Mouse (Mus musculus): ENCODE measurements around the gene Msh3.
A peak's percentile ranks its signal among the peaks of the same experiment; 100 is the strongest.

Gene Msh3

DNA sequence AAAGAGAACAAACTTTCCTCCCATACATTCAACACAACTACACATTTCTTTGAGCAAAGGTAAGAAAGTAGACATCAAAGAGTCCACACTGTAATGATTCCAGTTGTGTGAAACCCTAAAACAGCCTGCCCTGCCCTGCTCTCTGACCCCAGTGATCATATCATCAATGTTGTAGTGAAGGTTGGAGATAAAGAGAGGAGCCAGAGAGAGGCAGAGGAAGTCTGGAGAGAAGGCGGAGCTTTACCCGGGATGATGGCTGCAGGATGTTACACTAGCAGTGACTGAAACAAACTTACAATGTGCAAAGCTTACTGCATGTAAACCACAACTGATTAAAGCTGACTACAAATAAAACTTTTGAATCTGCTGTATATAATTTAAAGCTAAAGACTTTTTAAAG is 26.8 kb downstream of the Msh3 start:
- no peak for DNase-seq

DNA sequence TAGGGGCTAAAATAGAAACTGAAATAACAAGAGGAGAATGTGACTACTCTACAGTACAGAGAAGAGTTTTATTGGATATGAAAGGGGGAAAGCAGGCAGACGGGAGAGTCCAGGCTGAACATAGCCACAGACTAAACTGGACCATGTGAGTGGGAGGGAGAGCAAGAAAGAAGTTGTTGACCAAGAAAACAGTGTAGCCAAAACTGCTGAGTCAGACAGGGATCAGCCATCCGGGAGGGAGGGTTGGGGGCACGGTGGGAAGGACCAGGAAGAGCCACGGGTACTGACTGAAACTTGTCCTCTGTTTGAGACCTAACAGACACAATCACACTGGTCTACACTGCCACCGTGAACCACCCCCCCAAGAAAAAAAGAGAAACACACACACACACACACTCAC is 28.8 kb downstream of the Msh3 start:
- no peak for DNase-seq

DNA sequence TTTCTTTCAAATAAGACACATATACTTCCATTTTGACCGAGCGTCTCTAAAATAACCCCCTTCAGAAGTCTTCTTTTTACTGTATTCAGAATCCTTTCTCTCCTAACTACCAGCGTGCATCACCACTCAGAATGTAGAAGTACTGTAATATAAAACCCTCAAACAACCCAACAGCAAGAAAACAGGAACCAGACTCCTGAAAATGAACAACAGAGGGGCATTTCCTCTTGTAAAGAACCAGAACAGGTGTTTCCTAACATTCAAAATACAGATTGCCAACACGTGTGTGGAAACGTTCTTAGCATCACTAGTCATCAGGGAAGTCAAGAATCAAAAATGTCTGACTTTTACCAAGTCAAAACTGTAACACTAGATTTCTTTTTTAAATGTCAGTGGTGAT is 34.0 kb downstream of the Msh3 start:
- no peak for DNase-seq

DNA sequence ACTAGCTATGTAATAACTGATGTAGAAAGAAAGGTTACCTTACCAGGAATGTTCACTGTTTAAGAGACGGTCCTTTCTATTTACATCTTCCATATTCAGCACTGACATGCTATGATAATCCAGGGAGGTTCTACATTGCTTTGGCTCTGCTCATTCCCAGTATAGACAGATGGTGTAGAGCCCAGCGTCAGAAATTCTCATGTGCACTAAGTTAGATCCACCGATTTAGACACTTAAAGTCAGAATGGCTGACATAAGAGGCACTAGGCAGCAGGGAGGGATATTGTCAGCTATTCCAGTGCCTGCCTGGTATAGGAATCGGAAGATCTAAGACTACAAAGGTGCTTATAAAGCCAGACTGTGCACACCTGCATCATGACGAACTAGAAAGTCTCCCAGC is 40.2 kb downstream of the Msh3 start:
- DNase-seq: no peak

DNA sequence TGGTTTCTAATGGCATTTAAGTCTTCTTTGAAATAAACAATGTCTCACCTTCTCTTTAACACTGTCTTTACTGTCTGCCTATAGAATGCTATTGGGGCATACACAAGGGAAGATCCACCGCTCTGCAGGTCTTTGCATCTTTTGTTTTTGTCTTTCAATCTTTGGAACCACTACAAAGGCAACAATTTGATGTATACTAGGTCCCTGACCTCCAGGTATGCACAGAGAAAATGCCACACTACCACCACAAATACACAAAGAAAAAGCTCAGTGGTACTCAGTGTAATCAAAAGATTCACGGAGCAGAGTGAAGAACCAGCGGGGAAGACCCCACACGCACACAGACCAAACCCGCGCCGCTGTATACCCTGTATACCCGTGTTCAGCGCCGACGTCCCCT is 49.1 kb downstream of the Msh3 start, which contains the start of gene Gm20379:
Gene Gm20379 (plus strand): TSS at position 301 of the 400 bp plus-strand sequence.
- no peak for DNase-seq

DNA sequence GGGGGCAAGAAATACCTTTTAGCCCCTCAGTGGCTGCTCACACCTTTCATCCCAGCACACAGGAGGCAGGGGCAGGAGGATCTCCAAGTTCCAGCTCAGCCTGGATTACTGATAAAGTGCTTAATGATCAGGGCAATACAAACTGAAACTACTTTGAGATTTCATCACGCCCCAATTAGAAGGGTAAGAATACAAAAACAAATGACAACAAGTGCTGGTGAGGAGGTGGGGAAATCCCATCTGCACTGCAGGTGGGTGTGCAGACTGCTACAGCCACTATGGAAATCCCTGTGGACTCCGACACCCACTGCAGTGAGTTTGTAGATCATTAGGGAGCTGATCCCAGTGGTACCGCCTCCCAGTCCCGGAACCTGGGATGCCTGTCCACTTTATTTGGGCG is 50.5 kb downstream of the Msh3 start:
- no peak for DNase-seq

DNA sequence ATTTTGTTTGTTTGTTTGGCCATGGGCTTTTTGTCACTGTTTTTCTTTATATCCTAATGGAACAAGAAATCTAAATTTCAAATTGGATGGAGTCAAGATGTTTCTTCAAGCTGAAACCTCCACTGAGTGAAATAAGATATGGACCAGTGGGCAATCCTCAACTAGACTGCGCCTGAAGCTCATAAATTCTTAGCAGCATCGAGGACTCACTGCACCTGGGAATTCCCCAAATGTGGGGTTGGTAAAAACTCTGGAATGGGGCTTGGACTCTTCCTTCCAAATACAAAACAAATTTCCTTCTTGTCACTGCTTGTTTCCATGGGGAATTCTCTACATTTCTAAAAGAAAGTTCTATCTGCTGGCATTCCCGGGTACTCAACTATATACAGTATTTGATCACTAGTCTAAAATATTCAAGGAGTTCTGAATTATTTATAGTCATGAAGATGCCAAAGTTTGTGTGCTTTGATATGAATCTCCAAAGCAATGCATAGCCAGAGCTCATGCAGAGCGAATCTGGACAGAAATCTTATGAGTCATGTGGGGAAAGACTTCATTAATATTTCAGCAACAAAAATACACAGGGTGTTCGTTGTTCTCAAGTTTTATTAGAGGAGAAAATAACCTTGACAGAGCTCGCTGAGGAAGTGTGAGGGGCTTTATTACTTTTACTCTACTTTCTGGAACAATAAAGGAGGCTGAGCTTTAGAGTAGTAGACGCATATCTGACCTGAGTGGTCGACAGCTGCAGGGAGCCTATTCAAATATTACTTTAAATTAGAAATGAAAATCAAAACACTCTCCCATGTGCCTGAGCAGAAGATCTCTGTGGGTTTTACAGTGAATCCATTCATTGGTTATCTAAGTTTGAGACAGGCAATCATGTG is 51.5 kb downstream of the Msh3 start:
- DNase-seq: no peak

DNA sequence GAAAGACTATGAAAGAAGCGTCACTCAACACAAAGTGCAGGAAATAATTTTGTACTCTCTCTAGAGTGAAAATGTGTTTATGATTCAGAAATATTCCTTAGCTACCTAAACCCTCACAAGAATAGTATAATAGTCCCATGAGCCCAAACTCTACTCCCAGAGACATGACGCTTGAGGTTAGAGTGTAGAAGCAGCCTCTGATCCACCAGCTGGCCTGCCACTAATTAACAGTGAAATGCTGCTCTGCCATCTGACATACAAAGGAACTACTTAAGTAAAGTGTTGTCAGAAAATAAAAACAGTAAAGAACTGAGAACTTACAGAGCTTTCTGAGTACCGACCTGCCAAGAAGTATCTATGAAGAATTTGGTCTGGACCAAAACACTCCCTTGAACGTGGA is 52.3 kb downstream of the Msh3 start:
- no peak for DNase-seq

DNA sequence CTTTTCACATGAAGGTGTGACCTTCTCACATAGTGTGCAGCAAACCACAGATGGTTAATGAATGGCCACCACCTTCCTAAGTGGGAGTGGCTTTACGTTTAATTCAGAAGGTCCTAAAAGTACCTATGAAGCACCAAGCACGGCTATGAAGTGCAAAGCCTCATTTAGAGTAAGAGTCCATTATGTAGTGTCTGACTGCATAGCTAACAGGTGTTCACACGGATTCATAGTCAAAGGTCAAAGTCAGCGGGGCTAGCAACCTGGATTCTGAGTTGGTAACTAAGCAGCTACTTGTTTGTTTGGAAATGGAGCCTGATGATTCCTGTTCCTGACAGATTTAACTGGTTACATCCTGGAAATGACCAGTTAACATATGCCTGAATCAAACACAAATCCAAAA is 53.0 kb downstream of the Msh3 start:
- no peak for DNase-seq

DNA sequence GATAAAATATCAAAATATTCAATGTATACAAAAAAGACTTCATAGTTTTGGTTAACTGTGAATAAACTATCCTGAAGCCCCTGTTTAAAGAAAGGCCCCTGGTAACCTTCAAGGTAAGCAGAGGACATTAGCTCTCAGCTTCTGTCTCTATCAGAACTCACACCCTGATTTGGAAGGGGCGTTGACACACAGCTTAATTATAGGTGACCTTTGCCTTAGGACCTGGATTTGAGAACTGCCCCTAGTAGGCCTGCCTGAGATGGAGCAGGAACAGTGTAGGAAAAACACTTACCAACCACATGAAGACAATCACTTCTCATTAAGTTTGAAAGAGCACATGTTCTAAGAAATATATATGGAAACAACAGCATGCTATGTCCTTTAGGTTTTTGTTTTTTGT is 55.3 kb downstream of the Msh3 start:
- no peak for DNase-seq

DNA sequence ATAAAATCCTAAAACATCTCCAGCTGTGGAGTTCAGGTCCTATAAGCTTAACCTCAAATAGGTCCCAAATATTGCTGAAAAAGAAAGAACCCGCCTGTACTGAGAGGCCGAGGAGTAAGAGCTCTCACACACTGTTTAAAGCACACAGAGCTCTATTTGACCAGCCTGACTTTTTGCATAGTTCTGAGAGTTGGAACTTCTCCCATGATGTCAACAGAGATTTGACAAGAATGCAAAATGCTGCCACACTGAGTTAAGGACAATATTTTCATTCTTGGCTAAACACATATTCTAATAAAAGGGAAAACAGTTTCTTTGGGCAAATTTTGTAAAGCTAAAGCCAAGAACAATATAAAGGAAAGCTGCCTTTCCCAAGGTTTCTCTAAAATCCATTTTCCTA is 57.8 kb downstream of the Msh3 start:
- DNase-seq: no peak

DNA sequence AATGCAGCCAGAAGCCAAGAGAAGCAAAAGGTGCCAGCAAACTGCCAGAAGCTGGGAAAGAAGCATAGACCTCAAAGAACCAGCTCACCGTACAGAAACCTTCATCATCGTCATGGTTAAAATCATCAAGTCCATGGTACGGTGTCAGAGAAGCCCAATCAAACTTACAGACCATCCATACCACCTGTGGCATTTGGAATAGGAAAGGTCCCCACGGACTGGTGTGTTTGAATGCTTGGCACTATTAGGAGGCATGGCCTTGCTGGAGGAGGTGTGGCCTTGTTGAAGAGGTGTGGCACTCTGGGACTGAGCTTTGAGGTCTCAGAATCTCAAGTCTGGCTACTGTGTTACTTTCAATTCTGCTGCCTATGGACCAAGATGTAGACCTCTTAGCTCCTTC is 58.3 kb downstream of the Msh3 start:
- no peak for DNase-seq

DNA sequence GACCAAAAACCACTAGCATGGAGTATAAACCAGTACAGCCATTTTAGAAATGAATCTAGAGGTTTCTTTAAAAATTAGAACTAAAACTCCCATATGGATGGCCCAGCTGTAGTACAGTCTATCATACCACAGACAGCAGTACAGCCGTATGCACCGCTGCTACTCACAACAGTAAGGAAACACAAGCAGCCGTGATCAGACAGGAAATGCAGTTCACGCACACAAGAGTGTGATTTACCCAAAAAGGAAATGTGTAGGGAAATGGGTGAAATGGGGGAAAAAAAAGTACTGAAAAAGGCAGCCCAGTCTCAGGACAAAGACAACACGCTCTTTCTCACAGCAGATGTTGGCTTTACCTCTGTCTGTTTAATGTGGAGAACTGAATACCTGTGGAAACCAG is 60.9 kb downstream of the Msh3 start:
- no peak for DNase-seq

DNA sequence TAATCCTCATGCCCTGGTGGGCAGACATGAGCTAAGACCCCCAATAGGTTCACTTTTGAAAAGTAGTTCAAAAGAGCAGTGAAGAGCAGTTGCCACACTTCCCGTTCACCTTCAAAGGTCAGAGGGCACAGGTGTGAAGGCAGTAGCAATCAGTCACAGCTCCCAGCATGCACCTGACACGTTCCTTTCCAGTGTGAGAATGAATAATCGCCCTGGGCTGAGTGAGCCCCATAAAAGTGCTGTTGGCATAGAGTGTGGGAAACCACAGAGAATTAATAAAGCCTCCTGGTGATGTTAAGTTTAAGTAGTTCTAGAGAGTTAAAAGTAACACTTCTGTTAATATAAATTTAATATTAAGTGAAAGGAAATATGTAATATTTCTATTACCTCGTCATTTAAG is 63.2 kb downstream of the Msh3 start:
- peak; percentile 63 for DNase-seq

DNA sequence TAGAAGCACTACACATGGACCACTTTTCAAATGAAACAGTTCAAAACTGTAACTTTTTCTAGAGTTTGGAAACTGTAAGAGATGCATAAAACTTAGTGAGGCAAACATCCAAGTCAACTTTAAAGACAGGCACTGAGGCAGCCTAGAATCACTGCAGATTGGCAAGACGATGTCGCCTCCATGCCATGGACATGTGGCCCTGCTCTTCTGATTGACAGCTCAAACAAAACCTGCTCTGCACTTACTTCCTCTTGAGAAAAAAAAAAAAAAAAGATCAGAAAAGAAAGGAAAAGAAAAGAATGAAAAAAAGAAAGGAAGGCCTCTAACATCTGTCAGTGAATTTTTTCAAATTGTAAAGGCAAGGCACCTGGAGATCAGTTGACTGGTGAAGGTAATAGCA is 77.8 kb downstream of the Msh3 start:
- DNase-seq: no peak

DNA sequence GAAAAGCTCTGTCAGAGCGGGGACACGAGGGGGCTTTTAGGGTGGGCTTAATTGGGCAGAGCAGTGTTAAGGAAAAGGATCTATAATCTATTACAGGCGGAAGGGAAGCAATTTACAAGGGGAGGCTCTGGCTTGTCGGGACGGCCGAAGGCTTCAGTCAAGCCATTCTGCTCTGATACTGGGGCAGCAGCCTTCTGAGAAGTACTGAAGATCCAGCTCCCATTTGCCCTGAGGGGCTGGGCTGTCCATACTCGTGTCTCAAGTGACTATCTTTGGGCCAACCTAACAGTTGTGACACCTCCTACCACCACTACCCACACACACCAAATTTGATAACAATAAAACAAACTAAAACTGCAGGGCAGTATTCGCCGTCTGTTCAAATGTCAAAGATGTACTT is 79.5 kb downstream of the Msh3 start:
- DNase-seq: no peak

DNA sequence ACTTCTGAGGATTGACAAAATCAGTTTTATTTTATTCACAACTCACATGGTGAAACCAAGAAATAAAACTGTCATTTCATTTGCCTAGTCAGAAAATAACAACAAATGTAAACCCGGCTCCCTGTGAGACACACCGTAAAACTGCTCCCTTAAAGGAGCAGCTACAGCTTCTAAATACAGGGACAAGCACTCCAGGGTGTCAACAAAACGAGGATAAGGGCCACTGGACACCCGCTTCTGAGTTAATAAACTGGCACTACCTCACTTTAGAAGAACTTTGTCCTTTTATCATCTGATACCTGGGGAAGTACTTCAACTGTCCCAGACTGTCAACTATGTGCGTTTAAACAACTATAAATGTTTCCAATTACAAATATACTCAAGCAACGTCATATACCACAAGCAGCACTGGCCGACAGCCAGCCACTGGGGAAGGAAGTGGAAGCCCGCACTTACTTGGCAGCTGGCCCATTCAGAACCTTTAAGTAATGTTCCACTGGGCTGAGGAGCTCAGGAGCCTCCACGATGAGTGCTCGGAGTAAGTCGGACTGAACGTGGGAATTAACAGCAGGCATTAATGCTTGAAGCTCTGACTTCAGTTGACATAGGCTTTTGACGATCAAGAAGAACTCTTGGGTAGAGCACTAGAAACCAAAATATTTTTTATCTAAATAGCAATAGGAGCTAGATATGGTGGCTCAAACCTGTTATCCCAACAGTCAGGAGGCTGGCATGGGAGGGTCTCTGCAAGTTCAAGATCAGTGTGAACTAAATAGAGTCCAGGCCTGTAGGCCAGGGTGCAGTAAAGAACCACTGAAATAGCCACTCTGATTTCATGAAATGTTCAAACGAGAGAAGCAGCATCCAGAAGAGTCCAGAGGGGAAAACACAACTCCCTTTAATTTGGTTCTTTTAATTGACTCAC is 80.3 kb downstream of the Msh3 start:
- DNase-seq: peak; percentile 69

DNA sequence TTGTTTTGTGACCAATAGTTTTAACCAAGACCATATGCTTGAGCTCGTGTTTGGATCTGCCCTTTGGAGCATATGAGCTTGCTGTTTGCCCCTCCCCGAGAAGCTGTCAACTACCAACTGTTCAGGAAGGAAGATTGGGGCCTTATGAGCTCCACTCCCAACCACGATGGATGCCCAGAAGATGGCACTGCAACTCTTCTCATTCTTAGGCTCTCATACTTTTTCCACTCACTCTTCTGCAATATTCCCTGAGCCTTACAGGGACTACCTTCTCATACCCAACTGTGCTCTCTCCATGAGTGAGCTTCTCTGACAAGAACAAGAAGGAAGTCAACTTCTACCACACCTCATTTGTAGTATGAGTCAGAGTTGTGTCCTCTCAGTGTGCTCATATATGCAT is 87.7 kb downstream of the Msh3 start:
- no peak for DNase-seq

DNA sequence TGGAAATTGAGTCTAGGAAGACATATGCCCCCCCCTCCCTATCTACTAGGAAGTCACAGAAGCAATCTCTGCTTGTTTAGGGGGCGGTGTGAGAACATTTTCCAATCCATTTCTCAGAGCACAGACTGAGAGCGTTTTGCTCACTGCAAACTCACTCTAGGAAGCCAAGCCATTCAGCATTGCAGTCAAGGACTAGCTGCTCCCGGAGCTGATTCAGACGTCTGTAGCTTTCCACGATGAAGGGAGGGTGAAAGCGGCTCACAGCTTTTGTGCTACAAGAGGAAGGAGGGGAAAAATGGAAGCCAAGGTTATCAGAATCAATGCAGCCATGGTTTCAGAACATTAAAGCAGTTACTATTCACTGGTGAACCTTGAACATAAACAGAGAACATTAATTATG is 91.2 kb downstream of the Msh3 start:
- DNase-seq: no peak

DNA sequence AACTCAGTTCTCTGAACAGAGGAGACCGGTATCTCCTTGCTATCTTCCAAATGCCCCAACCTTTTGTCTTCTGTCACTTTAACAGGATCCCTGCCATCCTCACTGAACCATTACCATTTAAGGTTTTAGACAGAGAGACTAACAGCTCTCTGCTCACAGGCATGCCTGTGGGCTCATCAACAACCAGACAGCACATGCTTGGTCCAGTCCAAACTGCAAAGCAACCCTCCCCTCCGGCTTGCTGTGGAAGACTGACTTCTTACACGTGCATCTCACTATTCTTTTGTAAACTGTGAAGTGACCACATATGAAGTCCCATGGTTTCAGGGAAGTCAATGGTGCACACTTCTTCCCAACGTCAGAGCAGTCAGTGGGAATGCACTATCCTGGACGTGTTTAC is 93.5 kb downstream of the Msh3 start:
- DNase-seq: no peak

DNA sequence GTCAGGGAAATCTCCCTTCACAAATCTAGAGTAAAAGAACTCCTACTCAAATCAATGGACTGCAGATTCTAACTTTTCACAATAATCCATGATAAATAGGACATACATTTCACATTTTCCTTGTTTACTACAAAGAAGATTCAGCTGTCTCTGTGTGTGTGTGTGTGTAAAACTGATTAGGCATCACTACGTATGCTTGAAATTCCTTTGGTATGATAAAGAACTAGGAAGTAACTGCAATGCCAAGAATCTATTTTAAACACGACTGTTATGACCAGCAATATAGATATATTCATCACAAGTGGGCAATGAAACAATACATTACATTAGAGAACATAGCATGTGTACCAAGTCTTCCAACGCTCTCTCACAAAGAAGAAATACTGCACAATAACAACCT is 99.3 kb downstream of the Msh3 start:
- DNase-seq: no peak

DNA sequence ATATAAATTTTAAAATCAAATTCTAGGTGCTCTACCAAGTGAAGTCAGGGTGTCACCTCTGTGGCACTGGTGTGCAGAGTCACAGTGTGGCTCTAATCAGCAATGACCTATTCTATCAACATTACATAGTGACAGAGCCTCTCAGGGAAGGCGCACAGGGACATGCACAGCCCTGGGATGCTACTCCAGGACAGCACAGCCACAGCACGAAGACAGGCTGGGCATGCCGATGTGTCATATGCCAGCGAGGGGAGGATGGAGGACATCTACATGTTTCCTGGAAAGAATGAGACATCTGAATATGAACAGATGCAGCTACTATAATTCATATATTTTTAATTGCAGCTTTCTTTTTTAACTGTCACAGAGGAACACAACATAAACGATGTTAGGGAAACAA is 101.0 kb downstream of the Msh3 start:
- DNase-seq: no peak

DNA sequence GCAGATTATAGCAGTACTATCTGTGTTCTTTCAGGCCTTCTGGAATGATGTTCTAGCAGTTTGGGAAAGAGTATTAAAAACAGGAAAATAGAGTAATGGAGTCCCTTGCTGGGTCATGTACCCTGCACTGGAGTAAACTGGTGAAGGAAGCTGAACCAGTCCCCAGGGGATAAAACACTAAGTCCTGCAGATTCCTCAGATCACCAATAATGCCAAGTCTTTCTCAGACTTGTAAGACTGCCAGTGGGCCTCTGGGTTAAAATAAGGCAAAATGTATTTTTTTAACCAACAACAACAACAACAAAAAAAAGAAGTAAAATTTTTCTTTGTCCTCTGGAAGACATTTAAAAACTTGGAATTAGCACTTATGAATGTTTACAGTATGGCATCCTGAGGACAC is 102.5 kb downstream of the Msh3 start:
- no peak for DNase-seq

DNA sequence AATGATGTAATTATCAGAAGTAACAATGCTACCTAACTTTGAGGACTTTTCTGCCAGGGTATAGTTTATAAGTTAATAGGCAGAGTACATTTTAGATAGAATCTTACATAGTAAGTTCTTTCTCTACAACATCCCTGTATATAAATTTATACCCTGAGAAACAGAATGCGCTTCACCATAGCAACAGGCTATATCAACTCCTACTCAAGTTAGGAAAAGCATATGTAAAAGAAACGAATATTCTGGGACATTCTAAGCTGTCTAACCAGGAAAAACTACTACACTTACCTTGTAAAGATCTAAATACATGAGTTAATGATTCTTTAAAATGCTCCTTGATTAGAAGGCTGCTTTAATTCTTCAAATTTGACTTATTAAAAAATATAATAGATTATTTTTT is 107.2 kb downstream of the Msh3 start:
- DNase-seq: no peak

Data from kidney, adult 11 months (tissue).